Mouse (Mus musculus) thymus, adult 2 months (tissue): Measurements from ENCODE around the gene Abcc2. TPM values are rescaled to one million over a fixed set of nuclear protein-coding genes. Genes with fewer than 3 reads are reported as not detected.

Source experiments
- DNase-seq: peaks from one replicate; pipeline ENCODE4 v3.0.0; 2021
- H3K27ac ChIP-seq: fragments of 200-500 bp; 2 replicates; pipeline ENCODE4 v1.5.1; 2012; ENCODE audit warnings: low read length, control low read depth; ENCODE audit not compliant: control insufficient read depth, insufficient read depth
- H3K27me3 ChIP-seq: fragments of 200-500 bp; 2 replicates; pipeline ENCODE4 v1.6.1; 2012; ENCODE audit warnings: mild to moderate bottlenecking, low read length, moderate library complexity, mixed read lengths; ENCODE audit not compliant: control insufficient read depth, insufficient read depth
- H3K36me3 ChIP-seq: fragments of 200-500 bp; 2 replicates; pipeline ENCODE4 v1.6.1; 2012; ENCODE audit warnings: mild to moderate bottlenecking, low read length, moderate library complexity; ENCODE audit not compliant: control insufficient read depth, insufficient read depth
- H3K4me1 ChIP-seq: fragments of 200-500 bp; replicated peaks from 2 replicates; pipeline ENCODE4 v1.6.1; 2012; ENCODE audit warnings: low read length; ENCODE audit not compliant: control insufficient read depth, insufficient read depth
- H3K4me3 ChIP-seq: fragments of 200-500 bp; 2 replicates; pipeline ENCODE4 v1.5.1; 2012; ENCODE audit warnings: mild to moderate bottlenecking, low read length, control low read depth, moderate library complexity; ENCODE audit not compliant: control insufficient read depth, insufficient read depth
- CTCF ChIP-seq: fragments of 200-500 bp; IDR thresholded peaks from 2 replicates; pipeline ENCODE4 v1.5.1; 2012; ENCODE audit warnings: mild to moderate bottlenecking, control low read depth, low read length, moderate library complexity, borderline replicate concordance; ENCODE audit not compliant: control insufficient read depth, poor library complexity, insufficient read depth; ENCODE audit errors: extremely low read depth
- POLR2A ChIP-seq: fragments of 200-500 bp; IDR thresholded peaks from 2 replicates; pipeline ENCODE4 v1.6.1; 2012; ENCODE audit warnings: mild to moderate bottlenecking, low read length, control low read depth, moderate library complexity; ENCODE audit not compliant: control insufficient read depth, poor library complexity, insufficient read depth; ENCODE audit errors: extremely low read depth
- WGBS: fragments of 180-500 bp; shearing (Covaris S2); methylation state at CpG from one replicate; pipeline ENCODE4 v1.1.7; 2018; 5-methylcytosine and 5-hydroxymethylcytosine counted together
- polyA plus RNA-seq: library from polyadenylated mRNA; depleted of rRNA; stranded (reverse); fragments of >200 nt; gene quantifications from 2 replicates; pipeline ENCODE4 v1.2.3, GENCODE M21; 2012

The Abcc2 gene
- polyA plus RNA-seq, 1 experiment: 0.46 TPM

DNA sequence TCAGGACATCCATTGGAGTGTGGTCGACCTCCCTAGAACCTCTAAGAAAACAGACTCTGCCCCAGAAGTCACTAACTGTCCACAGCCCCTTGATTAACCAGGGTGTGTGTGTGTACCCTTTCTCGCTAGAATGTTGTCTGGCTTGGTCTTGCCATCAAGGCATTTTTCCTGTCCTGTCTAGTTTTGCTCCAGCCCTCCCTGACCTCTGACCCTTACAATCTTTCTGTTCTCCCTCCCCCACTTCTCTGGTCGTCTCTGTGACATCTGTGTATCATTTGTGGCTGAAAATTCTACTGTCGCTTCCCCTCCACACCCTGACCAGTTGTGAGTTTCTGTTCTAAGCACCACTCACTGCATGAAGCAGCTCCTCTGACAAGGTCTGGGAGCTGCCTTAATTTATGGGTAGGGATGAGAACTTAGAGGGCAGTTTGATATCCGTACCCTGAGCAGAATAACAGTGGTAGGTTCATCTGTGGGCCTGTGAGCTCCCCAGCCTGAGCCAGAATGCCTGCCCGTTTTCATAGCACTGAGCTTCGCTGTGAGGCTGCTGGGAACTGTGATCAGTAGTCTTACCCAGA lies 63.4 kb downstream of the Abcc2 start:
- Histone ChIP-seq H3K27ac (no peak overlapping the region), H3K4me3 (no peak overlapping the region), H3K27me3 (no peaks in the 10 kb centered on the region), H3K4me1 (no peaks in the 10 kb centered on the region), H3K36me3 (peaks cover 23% of the 10 kb centered on the region)
- DNase-seq: no peak
- TF ChIP-seq POLR2A (no peak), CTCF (no peak)
- 82% methylated on average over 7 of the region's 7 CpGs for WGBS

DNA sequence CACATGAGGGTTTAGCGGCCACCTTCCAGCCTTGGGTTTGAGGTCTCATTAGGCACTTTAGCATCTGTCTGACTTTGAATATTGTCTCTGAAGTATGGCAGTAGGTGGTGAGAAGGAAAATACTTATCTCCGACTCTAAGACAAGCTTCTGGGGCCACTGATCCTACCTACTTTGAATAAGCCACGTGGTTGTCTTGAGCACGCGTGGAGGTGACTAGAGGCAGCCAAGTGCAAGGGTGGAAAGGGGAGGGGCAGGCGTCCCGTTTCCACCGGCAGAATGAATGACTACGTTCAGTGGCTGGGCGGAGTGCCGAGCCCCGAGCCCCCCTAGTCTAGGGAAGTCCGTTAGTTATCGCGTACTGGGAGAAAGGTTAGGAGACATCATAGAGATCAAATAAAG lies 65.1 kb downstream of the Abcc2 start:
- 96% methylated on average over 15 of the region's 15 CpGs for WGBS
- Histone ChIP-seq H3K27me3 (no peaks in the 10 kb centered on the region), H3K27ac (no peak overlapping the region), H3K4me3 (no peak overlapping the region), H3K36me3 (peaks cover 23% of the 10 kb centered on the region), H3K4me1 (peaks cover under 1% of the 10 kb centered on the region)
- TF ChIP-seq POLR2A (no peak), CTCF (no peak)
- no peak for DNase-seq

GRCm38 (mm10) chr19:43847966-43848365 lies 66.0 kb downstream of the Abcc2 start:
- no peak for DNase-seq
- Histone ChIP-seq H3K27me3 (no peaks in the 10 kb centered on the region), H3K27ac (no peak overlapping the region), H3K36me3 (peaks cover 23% of the 10 kb centered on the region), H3K4me1 (peaks cover 3% of the 10 kb centered on the region), H3K4me3 (no peak overlapping the region)
- TF ChIP-seq POLR2A: no peak
- no peak for TF ChIP-seq CTCF
- WGBS: 98% methylated on average over 15 of the region's 15 CpGs

DNA sequence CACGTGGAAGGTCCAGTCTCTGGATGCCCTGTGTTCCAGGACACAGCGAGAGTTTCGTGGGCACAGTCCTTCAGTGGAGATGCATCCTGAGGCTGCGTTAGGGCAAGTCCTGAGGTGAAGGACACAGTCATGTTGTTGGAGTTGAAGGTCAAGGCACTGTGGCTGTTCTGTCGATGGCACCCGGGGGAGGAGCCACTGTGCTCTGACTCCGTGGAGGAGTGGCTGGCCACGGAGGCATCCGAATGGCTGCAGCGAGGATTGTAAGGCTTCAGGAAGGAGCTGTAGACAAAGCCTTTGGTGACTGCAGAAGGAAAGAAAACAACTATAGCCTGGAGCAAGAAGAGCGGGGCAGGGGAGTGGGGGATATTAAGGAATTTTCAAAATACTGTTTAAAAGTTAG lies 68.0 kb downstream of the Abcc2 start:
- WGBS: 98% methylated on average over 11 of the region's 11 CpGs
- H3K27me3 ChIP-seq: no peaks in the 10 kb centered on the region
- peaks cover 3% of the 10 kb centered on the region for H3K4me1 ChIP-seq
- H3K36me3 ChIP-seq: peaks cover 34% of the 10 kb centered on the region
- no peak for TF ChIP-seq CTCF
- DNase-seq: no peak
- H3K27ac ChIP-seq: no peak overlapping the region
- no peak overlapping the region for H3K4me3 ChIP-seq

DNA sequence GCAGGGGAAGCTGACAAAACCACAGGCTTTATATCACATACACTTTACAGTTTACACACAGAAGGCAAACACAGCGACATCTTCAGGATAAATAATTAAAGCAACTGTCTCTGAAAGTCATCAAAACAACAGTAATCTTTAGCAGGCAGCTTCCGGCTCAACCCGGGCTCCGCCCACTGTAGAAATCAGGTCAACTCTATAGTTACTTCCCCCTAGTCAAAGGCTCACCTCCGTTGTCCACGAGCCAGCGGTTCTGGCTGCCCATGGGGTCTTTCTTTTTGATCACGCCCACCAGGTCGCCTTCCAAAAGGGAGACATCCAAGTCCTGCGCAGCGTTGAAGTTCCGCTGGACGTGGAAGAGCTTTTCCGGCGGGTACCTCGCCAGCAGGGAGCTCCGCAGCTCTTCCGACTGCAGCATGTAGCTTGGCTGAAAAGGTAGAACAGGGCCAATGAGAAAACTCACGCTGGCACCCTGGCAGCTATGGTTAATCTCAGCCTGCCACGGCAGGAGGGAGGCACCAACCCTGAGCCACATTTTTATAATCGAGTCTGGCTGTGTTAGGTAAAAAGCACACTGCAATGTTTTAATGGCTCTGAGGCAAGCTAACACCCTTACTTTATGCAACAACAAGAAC lies 70.1 kb downstream of the Abcc2 start:
- TF ChIP-seq POLR2A (no peak), CTCF (no peak)
- whole genome bisulfite sequencing: 72% methylated on average over 21 of the region's 21 CpGs
- Histone ChIP-seq H3K4me3 (peak overlapping the region; percentile 36), H3K27me3 (no peaks in the 10 kb centered on the region), H3K4me1 (peaks cover 3% of the 10 kb centered on the region), H3K27ac (peak overlapping the region; percentile 14), H3K36me3 (peaks cover 32% of the 10 kb centered on the region)
- peak; percentile 42 for DNase-seq

GRCm38 (mm10) chr19:43852837-43853545 lies 71.0 kb downstream of the Abcc2 start:
- TF ChIP-seq POLR2A: no peak
- no peak for TF ChIP-seq CTCF
- DNase-seq: peak; percentile 4
- Histone ChIP-seq H3K27ac (no peak overlapping the region), H3K27me3 (no peaks in the 10 kb centered on the region), H3K4me3 (no peak overlapping the region), H3K4me1 (peaks cover 3% of the 10 kb centered on the region), H3K36me3 (peaks cover 23% of the 10 kb centered on the region)
- WGBS: 88% methylated on average over 7 of the region's 7 CpGs

GRCm38 (mm10) chr19:43857347-43857746 lies 75.4 kb downstream of the Abcc2 start:
- no peak for DNase-seq
- 92% methylated on average over 6 of the region's 6 CpGs for WGBS
- H3K27me3 ChIP-seq: no peaks in the 10 kb centered on the region
- peaks cover 11% of the 10 kb centered on the region; the same call in 1 of the 2 replicates for H3K36me3 ChIP-seq
- no peaks in the 10 kb centered on the region for H3K4me1 ChIP-seq
- TF ChIP-seq POLR2A (no peak), CTCF (no peak)
- H3K27ac ChIP-seq: no peak overlapping the region
- no peak overlapping the region for H3K4me3 ChIP-seq
